ENCODE assay signal across 23 mouse cellular contexts in genomic region chr5:144849932-144850331, GRCm38 (mm10).
DNase-seq lines count a peak whose midpoint lies in the region; ATAC-seq lines count a peak whose summit lies in the region.
"Had no signal": no experiment of that assay in that cellular context is flagged by ENCODE, and none has a peak within 500 bp of the region (broad histone marks: within the 10 kb centered on the region; RNA-seq: fewer than 3 reads in every experiment).

No protein-coding gene starts in this region.

- no peaks in the 10 kb centered on the region for H3K4me1 ChIP-seq in kidney, embryonic 15.5 days
- H3K4me1 ChIP-seq: embryonic facial prominence, embryonic 10.5 days; embryonic facial prominence, embryonic 12.5 days; forebrain, embryonic 13.5 days; forebrain, embryonic 15.5 days had no signal

- H3K27ac ChIP-seq in kidney, embryonic 15.5 days = no peak overlapping the region
- H3K27ac ChIP-seq: embryonic facial prominence, embryonic 10.5 days; embryonic facial prominence, embryonic 12.5 days; forebrain, embryonic 13.5 days; forebrain, embryonic 15.5 days had no signal

- no peak overlapping the region for H3K4me2 ChIP-seq in kidney, embryonic 15.5 days
- H3K4me2 ChIP-seq: embryonic facial prominence, embryonic 12.5 days; forebrain, embryonic 13.5 days; forebrain, embryonic 15.5 days had no signal

- H3K36me3 ChIP-seq in kidney, embryonic 15.5 days = peaks cover 100% of the 10 kb centered on the region

- no peak for ATAC-seq in kidney, embryonic 15.5 days (replicated peaks; ENCODE audit: low FRiP score)
- ATAC-seq: CD4-positive, CD25-positive, alpha-beta regulatory T cell, adult 4 months; forebrain, embryonic 13.5 days; forebrain, embryonic 15.5 days; forebrain, postnatal 0 days had no signal

- intact Hi-C loops in heart, postnatal 14 days (cut with DNase I) = no loop called here

- H3K9ac ChIP-seq in kidney, embryonic 15.5 days = no peak overlapping the region
- H3K9ac ChIP-seq: embryonic facial prominence, embryonic 12.5 days; forebrain, embryonic 13.5 days; forebrain, embryonic 15.5 days; forebrain, postnatal 0 days had no signal

- WGBS in kidney, embryonic 15.5 days = 93% methylated on average over 10 of the region's 10 CpGs

- H3K4me3 ChIP-seq in kidney, embryonic 15.5 days (replicated peaks) = no peak overlapping the region
- H3K4me3 ChIP-seq: embryonic facial prominence, embryonic 10.5 days; embryonic facial prominence, embryonic 12.5 days; forebrain, embryonic 13.5 days; forebrain, embryonic 15.5 days had no signal

- no peaks in the 10 kb centered on the region for H3K9me3 ChIP-seq in kidney, embryonic 15.5 days (replicated peaks)
- H3K9me3 ChIP-seq: embryonic facial prominence, embryonic 12.5 days; forebrain, embryonic 13.5 days; forebrain, embryonic 15.5 days; G1E had no signal

- DNase-seq in adrenal gland, postnatal 10 days = peak; percentile 27
- DNase-seq in adrenal gland, postnatal 4 days (ENCODE audit: low spot score in 2 of 2) = no peak
- peak; percentile 89 for DNase-seq in heart, adult 11 months
- DNase-seq in heart, postnatal 14 days = no peak
- DNase-seq in gonadal fat pad, adult 2 months (ENCODE audit: low read depth) = peak; percentile 1
- DNase-seq in lung, adult 18-20 months = no peak
- DNase-seq: adrenal gland, adult 8-10 months; adrenal gland, postnatal 25 days; B cell, adult 2 months; cerebellum, adult 11-12 months; cerebellum, adult 2 months; cerebellum, adult 9-10 months; cerebellum, postnatal 10 days; cerebellum, postnatal 25 days; forebrain, postnatal 0 days had no signal

- no peaks in the 10 kb centered on the region for H3K27me3 ChIP-seq in kidney, embryonic 15.5 days
- H3K27me3 ChIP-seq: CH12.LX; embryonic facial prominence, embryonic 12.5 days; forebrain, embryonic 13.5 days; forebrain, embryonic 15.5 days had no signal

Comparison
In these comparisons a context has a peak if more than half of its experiments do, and no peak if none do; other contexts are left out.
1. DNase-seq: peak in adrenal gland, postnatal 10 days (single experiment), heart, adult 11 months (single experiment) and gonadal fat pad, adult 2 months (single experiment); none in adrenal gland, postnatal 4 days (0 of 2), heart, postnatal 14 days (0 of 2) and lung, adult 18-20 months (0 of 2).